Mouse (Mus musculus) right cerebral cortex, postnatal 14 days (tissue): ENCODE data around the gene Mlana.

Experiments
- DNase-seq: peaks from one replicate; pipeline ENCODE4 v3.0.0; 2022

Mlana gene

DNA sequence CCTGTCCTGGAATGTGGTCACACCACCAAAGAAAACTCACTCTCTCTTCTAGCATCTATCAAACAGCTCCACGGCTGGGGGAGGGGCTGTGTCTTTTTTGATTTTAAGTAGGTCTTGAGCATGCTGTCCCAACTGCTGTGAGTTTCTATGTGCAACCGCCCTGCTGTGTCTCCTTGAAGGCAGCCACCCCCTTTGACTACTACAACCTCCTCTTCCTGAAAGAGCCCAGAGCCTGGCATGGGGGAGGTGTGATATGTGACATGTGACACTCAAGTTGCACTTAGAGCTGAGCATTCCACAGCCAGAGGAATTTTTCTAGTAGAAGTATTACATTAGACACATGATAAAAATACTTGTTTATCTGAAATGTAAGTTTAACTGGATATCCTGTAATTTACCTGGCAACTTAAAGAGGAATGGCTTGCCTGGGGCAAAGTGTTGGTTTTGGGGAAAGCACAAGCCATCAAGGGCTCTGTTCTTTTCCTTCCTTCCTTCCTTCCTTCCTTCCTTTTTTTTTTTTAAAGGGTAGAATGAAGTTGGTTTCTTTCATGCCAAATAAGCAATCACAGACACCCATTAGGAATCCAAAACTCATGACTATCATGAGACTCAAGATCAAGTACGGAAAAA, at the start of gene Mlana:
Gene Mlana (plus strand): TSS at position 580 of the 630 bp plus-strand sequence.
- DNase-seq: no peak

DNA sequence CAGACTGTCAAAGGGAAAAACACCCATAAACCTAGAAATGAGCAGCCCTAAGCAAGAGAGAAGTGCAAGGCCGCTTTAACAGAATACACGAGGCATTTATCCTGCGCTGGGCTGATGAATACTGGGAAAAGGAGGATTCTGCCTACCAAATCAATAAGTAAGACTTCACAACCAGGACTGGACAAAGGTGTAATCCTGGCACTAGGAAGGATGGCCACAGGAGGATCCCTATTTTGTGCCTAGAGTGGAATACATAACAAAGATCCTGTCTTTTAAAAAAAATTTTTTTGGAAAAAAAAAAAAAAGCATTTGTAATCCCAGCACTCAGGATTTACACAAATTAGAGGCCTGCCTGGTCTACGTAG, 49.1 kb upstream of the Mlana start:
- no peak for DNase-seq

DNA sequence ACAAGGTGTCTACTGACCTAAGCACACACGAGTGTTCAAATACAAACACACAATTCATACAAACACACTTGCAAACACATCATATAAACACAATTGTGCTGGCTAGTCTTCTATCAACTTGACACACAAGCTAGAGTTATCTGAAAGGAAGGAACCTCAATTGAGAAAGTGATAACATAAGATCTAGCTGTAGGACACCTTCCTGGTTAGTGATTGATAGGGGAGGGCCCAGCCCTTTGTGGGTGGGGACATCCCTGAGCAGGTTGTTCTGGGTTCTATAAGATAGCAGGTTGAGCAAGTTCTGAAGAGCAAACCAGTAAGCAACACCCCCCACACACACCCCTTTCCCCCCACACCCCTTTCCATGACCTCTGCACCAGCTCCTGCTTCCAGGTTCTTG, 47.9 kb upstream of the Mlana start:
- DNase-seq: no peak

DNA sequence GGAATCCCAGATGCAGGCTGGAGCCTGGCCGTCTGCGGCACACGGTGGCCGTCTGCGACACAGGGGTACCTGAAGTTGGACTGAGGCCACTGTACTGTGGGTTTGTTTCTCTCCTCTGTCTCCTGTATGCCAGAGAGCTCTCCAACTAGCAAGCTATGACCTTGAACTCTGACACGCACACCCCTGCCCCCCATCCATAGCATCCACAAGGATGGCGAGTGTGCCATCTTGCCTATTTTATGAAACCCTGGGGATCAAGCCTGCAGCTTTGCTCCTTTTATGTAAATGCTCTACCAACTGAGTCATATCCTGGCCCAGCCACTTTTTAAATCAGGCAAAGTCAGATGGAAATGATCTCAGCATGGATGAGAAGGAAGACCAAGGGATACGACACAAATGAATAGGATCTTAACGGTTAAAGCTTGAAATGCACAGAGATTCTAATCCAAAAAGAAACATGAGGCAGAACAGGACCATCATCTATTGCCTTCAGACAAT, 43.8 kb upstream of the Mlana start:
- no peak for DNase-seq

DNA sequence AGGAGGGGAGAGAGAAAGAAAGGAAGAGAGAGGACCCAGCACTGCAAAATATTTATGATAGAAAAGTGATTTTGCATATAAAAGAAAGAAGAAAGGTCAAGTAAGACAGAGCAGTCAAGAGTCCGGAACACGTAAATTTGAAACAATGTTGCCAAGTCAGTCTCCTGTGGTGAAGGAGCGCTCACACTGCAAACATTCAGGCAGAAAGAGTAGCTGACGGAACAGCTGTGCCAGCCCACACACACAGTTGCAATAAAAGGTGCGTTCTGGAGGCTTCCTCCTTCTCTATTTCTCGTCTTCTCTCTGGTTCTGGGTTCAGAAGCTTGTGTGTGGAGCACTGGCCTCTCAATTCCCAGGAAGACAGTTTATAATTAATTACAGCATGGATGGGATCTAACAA, 42.5 kb upstream of the Mlana start:
- DNase-seq: no peak

DNA sequence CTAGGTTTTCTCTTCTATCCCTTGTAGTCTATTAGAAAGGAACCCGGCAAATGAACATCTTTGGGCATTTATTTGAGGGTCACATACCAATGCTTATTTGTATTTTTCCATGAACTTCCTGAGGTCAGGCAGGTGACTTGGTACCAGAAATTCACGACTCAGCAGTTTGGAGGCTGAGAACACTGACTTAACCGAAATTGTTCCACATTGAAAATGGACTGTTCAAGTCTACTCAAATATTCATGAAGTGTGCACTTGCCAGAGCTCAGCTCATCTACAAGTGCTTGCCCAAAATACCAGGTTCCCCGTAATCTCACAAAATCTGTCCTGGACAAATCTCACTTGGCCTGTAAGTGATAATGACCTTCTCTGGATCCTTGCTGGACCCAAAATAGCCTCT, 41.6 kb upstream of the Mlana start:
- no peak for DNase-seq

DNA sequence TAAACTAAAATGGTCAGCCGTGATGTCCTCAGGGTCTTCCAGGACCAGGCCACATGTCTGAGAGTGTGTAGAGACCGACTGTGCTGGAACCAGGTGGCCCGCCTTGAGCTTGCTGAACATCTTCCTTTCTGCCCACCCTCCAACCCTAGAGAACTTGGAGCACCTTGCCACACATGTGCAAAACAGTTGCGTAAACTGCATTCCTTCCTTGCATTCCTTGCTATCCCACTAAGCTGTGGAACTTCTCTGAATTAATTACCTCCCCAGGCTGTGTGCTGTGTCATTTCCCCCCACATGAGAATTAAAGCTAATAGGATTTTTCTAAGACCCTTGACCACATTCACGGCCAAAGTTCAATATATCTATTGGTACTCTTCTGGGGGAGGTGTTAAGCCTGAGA, 41.0 kb upstream of the Mlana start:
- no peak for DNase-seq

DNA sequence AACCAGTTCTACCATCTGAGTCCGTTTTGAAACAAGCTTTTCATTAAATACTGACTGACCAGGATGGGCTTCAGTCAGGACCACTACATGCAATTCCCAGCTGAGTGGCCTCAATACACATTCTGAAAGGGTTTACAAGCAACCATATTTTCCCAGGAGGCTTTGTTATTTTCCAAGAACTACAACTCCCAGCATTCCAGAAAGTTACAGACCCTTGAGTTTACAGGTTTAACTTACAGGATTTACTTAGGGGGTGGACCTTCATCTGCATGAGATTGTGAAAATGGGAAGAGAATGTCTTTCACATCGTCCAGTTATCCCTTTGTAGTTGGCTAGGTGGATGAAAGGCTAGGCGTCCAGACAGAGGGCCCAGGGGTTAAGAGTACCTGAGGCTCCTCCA, 40.6 kb upstream of the Mlana start:
- no peak for DNase-seq

DNA sequence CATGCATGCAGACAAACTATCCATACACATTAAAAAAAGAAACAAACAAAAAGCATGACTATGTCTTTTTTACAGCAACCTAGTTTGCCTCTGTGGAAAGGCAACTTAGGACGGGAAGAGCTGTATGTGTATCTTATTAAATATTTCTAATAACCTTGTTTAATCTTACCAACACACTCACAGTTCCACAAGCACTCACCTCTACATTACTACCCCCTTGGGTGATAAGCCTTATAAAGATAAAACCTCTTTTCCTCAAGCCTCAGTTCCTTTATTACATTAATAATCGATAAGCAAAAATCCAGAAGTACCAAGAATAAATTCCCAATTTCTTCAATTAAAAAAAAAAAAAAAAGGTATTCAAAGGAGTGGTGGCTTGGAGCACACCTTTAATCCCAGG, 40.1 kb upstream of the Mlana start:
- DNase-seq: no peak

DNA sequence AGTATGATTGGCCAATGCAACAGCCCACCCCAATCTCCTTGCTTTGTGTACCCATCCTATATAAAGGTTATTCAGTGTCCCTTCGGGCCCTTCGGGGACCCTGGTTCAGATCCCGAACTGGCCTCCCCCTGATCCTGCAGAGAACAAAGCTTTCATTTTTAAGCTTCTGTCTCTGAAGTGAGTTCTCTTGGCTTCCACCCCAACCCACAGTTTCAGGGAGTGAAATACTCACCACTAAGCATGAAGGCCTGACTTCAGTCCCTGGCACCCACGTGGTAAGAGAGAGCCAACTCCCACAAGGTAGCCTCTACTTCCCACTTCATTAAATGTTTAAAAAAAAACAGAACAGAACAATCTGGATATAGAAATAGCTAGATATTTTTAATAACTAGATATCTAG, 38.8 kb upstream of the Mlana start:
- no peak for DNase-seq

DNA sequence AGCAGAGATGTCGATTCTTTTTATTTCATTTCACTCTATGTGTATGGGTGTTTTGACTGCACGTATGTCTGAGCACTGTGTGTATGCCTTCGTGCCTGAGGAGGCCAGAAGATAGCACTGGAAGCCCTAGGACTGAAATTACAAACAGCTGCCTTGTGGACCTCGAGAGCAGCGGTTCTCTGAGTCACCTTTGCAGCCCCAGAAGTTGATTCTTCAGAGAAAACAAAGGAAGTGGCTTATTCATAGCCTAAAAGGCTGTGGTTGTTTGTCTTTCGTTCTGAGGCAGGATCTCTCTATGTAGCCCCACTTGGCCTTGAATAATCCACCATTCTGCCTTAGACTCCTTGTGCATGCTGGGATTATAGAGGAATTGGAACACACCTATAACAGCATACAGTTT, 37.9 kb upstream of the Mlana start:
- DNase-seq: no peak

DNA sequence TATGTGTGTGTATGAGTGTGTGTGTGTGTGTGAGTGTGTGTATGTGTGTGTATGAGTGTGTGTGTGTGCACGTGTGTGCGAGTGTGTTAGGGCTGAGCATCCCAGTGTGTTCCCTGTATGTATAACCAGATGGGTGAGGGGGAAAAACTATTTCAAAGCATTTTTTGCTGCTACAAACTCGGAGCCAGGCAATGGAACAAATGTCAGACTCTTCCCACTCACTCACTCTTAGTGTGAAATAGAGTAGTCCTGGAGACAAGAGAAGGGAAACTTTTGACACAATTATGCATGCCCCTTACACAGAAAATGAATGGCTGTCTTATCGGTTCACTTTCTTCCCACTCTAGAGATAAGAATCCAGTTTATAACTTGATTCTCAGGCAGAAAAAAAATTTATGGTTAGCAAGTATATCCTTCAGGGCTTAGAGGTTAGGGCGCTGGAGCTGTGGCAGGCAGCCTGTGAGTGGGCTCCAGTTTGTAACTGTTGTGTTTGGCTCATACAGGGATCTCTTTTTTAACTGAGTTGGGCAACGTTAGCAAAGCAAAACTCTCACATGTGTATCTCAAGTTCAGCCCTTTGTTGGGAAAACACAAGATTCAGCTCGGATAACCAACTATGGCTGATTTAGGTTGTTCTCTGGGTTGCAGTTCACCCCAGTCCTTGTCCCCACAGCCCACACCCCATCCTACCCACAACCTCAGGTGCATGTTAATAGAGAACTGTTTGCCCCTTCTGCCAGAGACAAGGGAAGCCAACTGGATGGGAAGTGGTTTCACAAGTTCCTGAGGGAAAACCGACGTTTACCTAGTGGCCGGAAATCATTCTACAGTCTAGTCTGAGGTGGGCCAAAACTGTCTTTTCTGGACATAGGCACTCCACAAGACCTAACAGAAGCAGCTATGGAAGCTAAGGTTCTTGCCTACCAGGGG, 36.5 kb upstream of the Mlana start:
- DNase-seq: no peak

DNA sequence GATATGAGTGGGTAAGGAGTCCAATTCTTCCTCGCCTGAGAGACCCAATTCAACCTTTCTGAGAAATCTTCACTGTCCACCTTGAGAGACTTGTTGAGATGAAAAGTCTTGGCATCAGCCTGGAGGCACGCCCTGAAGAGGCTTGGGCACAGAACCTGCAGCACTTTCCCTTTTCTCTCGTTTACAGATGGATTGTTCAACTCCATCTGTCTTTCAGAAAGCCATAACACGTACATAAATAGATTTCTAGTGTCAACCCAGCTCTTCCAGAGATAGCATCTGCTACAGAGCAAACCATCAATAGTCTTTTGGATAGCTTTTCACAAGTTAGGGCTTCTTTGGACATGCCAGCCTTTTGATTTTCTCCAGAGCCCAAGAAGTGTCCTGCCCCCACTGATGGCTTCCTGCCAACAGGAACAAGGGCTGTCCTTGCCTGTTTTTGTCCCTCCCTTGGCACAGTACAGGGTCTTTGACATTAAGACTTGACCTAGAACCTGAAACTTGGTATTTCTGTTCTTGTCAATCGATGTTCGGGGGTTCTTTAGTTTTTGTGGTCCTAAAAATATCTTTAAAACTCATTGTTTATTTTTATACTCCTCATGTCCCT, 35.5 kb upstream of the Mlana start:
- DNase-seq: no peak

DNA sequence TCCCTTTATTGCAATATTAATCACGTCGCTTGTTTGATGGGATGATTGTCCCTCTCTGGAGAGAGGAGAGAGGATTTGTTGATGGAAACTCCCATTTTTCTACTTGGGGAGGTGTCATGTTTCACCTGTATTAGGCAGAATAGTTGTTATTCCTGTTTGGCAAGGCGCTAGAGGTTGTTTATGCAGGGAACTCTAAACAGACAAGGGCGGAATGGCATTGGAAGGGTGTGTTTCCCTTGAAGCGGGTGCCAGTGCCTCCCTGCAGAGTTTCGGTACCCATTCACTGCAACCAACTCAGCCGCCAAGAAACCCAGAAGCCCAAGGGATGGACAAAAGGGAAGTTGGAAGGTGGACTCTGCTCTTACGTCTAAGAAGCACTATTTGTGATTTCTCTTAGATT, 33.8 kb upstream of the Mlana start:
- DNase-seq: no peak

DNA sequence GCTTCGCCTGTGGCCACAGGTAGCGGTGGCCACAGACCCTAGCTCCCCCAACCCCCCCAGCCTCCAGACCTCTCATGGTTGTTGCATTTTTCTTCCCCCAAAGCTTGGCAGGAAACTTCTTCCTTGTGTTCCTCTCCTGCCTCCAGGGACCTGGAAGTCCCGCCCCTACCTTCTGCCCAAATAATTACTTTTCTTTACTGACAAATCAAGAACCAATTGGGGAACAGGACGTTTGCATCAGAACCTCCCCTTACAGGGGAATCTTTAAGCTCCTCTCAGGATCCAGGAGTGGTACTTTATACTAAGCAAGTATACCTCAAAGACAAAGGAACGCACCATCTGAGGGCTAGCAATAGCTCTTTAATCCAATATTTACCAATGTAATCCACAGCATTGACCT, 32.7 kb upstream of the Mlana start:
- no peak for DNase-seq

DNA sequence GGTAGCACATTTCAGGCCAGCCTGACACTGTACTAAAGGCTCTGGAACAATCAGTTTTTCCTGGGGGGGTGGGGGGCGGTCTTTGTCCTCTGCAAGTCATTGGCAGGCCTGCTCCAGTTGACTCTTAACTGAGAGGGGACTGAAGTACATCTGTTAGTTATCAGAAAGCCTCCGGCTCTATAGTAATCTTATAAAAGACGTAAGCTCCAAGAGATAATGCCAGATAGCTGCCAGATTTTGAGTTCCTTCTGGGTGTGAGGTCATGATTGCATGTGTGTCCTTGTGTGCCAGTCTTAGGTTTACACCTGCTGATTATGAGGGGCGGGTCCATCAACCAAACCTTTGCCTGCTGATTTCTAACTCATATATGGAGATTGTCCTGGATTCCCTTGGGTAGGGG, 31.5 kb upstream of the Mlana start:
- no peak for DNase-seq

DNA sequence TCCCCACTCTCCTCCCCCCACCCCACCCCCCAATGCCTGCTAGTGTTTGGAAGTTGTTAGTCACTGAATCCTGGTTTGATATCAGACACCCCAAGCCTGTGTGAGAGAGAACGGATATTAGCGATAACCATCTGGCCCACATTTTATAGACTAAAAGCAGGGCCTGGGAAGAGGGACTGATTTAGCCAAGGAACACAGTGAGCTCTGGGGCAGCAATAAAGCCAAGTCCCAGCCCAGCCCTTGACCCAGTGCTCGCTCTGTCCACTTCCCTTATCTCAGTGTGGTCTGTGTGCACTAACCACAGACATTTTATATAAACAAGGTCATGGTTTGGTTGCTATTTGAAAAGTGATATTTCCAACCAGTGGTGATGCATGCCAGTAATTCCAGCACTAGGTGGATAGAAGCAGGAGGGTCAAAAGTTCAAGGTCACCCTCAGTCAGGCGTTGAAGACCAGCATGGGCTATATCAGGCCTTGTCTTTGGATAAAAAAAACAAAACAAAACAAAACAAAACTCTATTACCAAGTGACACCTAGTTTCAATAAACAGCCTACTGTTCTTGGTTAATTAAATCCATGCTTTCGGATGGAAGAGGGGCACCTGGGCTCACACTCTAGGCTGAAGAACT, 30.5 kb upstream of the Mlana start:
- no peak for DNase-seq

DNA sequence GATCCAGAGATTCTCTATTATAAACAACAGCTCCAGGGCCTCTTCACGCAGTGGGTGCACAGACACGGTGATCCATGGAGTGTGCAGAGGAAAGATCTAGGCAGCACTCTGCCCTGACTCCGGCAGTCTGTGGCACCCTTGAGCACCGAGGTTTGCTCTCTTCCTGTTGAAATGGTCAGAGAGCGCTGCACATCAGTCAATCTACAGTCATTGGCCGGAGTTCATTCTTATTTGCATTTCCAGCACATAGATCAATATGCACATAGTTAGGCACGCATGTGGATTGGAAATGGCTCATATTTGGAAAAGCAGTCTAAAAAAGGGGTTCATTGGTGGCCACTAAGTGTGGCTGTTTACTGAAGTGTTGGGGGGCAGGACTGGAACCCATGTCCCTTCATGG, 29.5 kb upstream of the Mlana start:
- no peak for DNase-seq

DNA sequence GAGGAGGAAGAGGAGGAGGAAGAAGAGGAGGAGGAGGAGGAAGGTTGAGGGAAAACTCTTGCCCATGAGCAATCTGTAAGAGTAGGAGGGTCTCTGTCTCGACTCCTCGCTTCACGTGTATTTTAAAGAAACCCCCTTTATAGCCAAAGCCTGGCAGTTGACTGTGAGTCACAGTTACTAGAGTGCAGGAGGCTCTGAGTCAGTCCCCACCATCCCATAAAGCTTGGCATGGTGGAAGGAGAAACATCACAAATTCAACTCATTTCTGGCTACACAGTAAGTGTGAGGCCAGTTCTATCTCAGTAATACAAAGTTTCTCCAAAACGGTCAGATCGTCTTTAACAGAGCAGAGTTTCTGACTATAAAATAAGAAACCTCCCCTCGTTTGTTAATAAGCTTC, 27.4 kb upstream of the Mlana start:
- no peak for DNase-seq

DNA sequence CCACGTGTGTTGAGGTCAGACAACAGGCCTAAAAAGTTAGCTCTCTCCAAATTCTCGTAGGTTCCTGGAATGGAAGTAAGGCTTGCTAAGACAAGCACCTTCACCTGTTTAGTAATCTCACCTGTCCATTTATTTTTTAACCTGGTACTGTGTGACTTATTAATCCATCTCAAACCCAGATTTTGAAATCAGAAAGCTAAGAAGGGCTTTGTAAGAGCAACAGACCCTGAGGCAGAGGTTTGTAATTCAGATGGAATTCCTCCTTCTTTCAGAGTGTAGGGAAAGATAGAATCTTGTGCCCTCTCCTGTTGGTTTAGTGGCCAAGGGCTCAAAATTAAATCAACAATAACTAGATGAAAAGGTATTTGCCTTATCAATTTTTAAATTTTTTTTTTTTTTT, 26.5 kb upstream of the Mlana start:
- no peak for DNase-seq

DNA sequence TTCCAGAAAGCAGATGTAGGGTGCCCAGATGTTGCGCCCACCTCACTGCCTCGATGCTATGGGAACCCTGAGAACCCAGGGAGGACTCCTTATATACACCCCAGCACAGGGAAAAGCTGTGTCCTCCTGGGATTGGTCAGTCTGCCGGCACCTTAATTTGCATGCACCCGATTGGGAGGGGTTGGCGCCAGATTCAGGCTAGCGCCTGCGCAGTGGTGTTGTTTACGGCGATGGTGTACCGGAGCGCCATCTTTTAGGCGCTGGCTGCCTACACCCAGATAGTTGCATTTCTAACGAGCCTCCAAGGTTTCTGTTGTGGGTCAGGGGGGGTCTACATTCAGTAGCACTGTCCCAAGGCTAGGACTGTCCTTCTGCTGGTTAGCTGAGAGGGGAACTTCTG, 25.0 kb upstream of the Mlana start:
- DNase-seq: no peak

DNA sequence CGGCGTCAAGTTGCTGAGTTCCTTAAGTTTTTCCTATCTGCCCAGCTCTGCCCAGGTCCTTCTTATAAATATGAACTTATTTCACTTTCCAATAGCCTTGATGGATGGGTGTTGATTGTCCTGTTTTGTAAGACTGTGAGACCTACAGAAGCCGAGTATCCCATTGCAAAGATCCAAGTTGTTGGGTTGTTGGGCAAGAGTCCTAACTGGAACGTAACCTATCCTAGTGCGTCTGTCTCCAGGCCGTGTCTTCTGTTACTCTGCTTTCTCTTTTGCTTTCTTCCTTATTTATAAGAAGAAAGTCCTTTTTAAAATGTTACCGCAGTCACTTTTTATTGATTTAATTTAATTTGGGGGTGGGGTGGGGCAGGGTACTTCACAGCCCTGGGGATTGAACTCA, 22.7 kb upstream of the Mlana start:
- DNase-seq: no peak

DNA sequence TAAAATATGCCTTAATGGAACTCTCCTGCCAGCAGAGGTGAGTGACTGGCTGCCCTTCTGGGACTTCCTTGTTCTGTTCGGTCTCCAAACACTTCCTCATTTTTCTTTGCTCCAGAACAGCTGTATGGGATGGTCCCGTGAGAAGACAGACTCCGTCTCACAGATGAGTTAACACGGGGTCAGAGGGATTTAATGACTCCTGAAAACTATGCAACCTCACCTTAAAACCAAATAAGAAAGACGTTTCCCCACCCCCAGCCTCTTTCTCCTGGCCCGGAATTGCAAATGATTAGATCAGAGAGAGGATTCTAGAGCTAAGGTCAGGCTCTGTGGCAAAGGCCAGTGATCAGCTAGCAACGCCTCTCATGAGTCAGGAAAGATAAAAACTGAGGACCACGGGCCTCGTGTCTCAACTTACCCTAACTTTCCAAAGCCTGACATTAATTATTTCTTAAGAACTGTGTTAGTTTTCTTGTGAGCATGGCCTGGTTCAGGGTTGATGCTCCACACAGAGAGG, 22.0 kb upstream of the Mlana start:
- DNase-seq: no peak
